Mouse (Mus musculus) lung, adult 2 months (tissue): ENCODE results near the gene Kif27.

ENCODE experiments used
- CTCF ChIP-seq: fragments of 200-500 bp; IDR thresholded peaks from 2 replicates; pipeline ENCODE4 v1.5.1; 2011; ENCODE audit warnings: mild to moderate bottlenecking, low read length, control low read depth; ENCODE audit not compliant: insufficient read depth
- POLR2A ChIP-seq: fragments of 200-500 bp; IDR thresholded peaks from 2 replicates; pipeline ENCODE4 v1.6.1; 2011; ENCODE audit warnings: low read depth, mild to moderate bottlenecking, control low read depth, low read length, borderline replicate concordance; ENCODE audit errors: extremely low read depth

- TF ChIP-seq CTCF: no peak
- TF ChIP-seq POLR2A: no peak
Observed at GRCm38 (mm10) chr13:58389324-58389951, 30.5 kb upstream of the Kif27 start.
